Mouse (Mus musculus) Patski (cell line): ENCODE results near the gene Hhat. TPM values are rescaled to one million over a fixed set of nuclear protein-coding genes. Genes with fewer than 3 reads are reported as not detected.

Source experiments
- ATAC-seq: fragments of 100-300 bp; one replicate; pipeline ENCODE4 v1.8.0; 2021
- CTCF ChIA-PET: fragments of 350-600 bp; sonication (Branson Sonifier 250); formaldehyde crosslinking; loops from one replicate; lab custom pipeline; 2022; ENCODE audit warnings: inconsistent platforms; lab: Charles Lee
- POLR2A ChIA-PET: fragments of 350-600 bp; sonication (Branson Sonifier 250); formaldehyde crosslinking; loops from one replicate; lab custom pipeline; 2022; ENCODE audit warnings: antibody characterized with exemption, inconsistent platforms; lab: Charles Lee
- DNase-seq: peaks from one replicate; pipeline ENCODE4 v3.0.0-alpha.2; 2011; ENCODE audit warnings: low read depth, low spot score
- H3K27me3 ChIP-seq: fragments of 371-371 bp; one replicate; pipeline ENCODE4 v1.5.1; 2021
- CTCF ChIP-seq: fragments of 100-300 bp; IDR thresholded peaks from one replicate; pipeline ENCODE4 v1.5.1; 2021
- in situ Hi-C: fragments of 300-500 bp; cut with MboI; formaldehyde crosslinking; loops from 3 replicates; pipeline ENCODE4 v1.11.1; 2018; ENCODE audit warnings: low pct_unique_long_range_greater_than_20kb, mixed read lengths
- polyA plus RNA-seq: library from polyadenylated mRNA; unstranded; gene quantifications from one replicate; pipeline ENCODE4 v1.2.3, GENCODE M21; 2021

Gene Hhat
- polyA plus RNA-seq, 1 experiment from 2014 or later: 5.2 TPM

DNA sequence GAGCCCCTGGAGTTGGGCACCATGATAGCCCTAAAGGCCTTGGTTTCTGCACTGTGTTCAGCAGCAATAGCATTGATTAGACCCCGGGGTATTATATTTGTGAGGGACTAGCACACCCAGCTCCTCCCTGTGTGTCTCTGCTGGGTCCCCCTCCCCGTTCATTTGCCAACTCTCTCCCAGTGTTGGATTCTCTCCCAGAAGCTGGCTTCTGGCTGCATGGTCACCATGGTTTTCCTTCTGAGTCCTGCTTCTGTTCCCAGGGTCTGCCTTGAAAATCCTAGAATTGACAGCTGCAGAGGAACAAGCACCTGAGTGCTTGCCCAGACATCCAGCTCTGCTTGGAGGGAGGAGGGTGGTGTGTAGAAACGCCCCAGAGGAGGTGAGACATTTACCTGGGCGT, 319.3 kb downstream of the Hhat start:
- ATAC-seq: no peak
- in situ Hi-C loops: no loop called here
- no peak for DNase-seq
- no peaks in the 10 kb centered on the region for H3K27me3 ChIP-seq
- ChIA-PET CTCF (no interaction called here), POLR2A (no interaction called here)
- no peak for TF ChIP-seq CTCF

DNA sequence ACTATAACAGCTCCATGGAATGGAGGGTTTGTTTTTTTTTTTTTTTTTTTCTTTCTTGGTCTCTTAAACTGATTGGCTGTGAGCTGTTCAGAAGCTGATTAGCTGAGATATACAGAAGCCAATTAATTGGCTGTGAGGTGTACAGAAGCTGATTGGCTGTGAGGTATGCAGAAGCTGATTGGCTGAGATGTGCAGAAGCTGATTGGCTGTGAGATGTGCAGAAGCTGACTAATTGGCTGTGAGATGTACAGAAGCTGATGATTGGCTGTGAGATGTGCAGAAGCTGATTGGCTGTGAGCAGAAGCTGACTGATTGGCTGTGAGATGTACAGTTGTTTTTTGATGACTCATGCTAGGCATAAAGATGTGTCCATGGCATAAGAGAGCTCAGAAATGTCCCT, 320.6 kb downstream of the Hhat start:
- CTCF ChIA-PET: no interaction called here
- no peak for ATAC-seq
- in situ Hi-C loops: no loop called here
- no peak for DNase-seq
- no peak for TF ChIP-seq CTCF
- POLR2A ChIA-PET: no interaction called here
- no peaks in the 10 kb centered on the region for H3K27me3 ChIP-seq

DNA sequence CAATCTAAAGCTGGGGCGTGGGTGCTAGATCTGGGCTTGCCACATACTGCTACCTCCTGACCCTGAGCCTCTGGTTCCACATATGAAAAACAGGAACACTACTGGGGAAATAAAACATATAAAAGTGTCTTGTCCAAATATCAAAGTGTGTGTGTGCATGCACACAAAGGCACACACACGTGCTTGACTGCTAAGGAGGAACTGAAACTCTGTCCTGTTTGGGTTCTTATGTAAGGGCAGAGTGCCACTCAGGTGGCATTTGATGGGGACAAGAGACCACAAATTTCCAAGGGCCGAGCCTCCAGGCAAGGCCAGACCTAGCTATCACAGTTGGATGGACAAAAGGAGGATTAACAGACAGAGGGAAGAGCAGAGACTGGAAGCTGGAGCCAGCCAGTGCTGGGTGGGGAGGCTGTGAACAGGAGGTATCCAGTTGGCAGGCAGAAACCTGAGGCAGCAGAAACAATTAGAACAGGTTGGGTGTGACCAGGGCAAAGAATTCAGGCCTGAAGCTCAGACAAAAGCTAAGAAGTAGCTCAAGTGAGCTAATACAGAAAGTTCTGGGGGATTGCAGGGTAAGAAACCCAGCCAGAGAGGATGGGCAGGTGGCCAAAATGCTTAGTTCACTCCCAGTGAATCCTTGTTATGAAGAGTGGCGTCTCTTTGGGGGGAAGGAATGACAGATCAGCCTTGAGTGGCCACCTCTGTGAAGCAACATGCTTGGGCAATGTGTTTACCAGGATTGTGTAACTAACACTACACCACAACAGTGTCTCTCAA, 321.3 kb downstream of the Hhat start:
- ChIA-PET CTCF (no interaction called here), POLR2A (no interaction called here)
- ATAC-seq: peak; percentile 49
- H3K27me3 ChIP-seq: no peaks in the 10 kb centered on the region
- DNase-seq: no peak
- in situ Hi-C loops: no loop called here
- TF ChIP-seq CTCF: no peak

DNA sequence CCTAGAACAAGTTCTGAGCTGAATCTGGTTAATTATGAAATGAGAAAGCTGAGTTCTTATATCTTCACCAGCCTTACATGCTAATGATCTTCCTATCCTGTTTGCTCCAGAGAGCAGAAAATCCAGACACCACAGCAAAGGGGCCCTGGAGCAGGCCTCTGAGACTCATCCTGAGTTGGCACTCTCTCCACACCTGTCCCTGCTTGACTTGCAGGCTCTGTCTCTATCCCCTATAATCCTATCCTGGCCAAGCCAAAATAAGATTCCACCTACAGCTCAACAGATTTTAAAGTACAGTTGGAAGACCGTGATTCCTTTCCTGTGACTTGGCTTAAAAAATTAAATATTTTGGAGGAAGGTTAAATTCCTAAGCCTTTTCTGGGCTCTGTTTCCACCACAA, 322.5 kb downstream of the Hhat start:
- no peak for ATAC-seq
- TF ChIP-seq CTCF: no peak
- CTCF ChIA-PET: interaction anchor here (1.6 kb wide), 1 partner anchor 9 kb away, joined by 6 read pairs; no protein-coding TSS in a partner anchor
- in situ Hi-C loops: no loop called here
- POLR2A ChIA-PET: no interaction called here
- DNase-seq: no peak
- H3K27me3 ChIP-seq: no peaks in the 10 kb centered on the region

DNA sequence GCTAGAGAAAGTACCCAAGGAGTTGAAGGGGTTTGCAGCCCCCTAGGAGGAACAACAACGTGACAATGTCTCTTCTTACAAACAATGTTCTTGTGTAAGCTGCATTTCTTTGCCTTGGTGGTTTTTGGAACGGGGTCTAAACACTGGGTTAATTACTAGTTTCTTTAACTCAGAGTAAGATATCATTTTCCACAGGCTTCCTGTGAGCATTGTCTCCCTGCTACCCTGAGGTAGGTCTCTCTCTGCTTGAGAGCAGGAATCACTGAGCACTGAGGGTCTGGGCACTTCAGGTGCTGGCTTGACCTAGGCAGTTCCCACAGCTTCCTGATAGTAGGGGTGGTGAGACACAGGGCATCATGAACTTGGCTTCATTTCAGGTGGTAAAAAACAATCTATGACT, 323.4 kb downstream of the Hhat start:
- CTCF ChIA-PET: interaction anchor here (1.6 kb wide), 1 partner anchor 10 kb away, joined by 6 read pairs; no protein-coding TSS in a partner anchor
- ATAC-seq (no peak), DNase-seq (no peak)
- POLR2A ChIA-PET: interaction anchor here (0.6 kb wide), 1 partner anchor 190 kb away, joined by 5 read pairs; no protein-coding TSS in a partner anchor
- in situ Hi-C loops: no loop called here
- no peak for TF ChIP-seq CTCF
- no peaks in the 10 kb centered on the region for H3K27me3 ChIP-seq

Other genes with a start within 250 kb of the Hhat start
- gene Sertad4, start 84.5 kb upstream of the Hhat start, polyA plus RNA-seq: 16.1 TPM